Mouse (Mus musculus) thymus, adult 2 months (tissue): ENCODE data around the gene Dnajc5.

Experiments used
- CTCF ChIP-seq: fragments of 200-500 bp; IDR thresholded peaks from 2 replicates; pipeline ENCODE4 v1.5.1; 2012; ENCODE audit warnings: mild to moderate bottlenecking, control low read depth, low read length, moderate library complexity, borderline replicate concordance; ENCODE audit not compliant: control insufficient read depth, poor library complexity, insufficient read depth; ENCODE audit errors: extremely low read depth
- POLR2A ChIP-seq: fragments of 200-500 bp; IDR thresholded peaks from 2 replicates; pipeline ENCODE4 v1.6.1; 2012; ENCODE audit warnings: mild to moderate bottlenecking, low read length, control low read depth, moderate library complexity; ENCODE audit not compliant: control insufficient read depth, poor library complexity, insufficient read depth; ENCODE audit errors: extremely low read depth

GRCm38 (mm10) chr2:181594946-181595696 is 74.8 kb downstream of the Dnajc5 start:
- TF ChIP-seq CTCF (no peak), POLR2A (no peak)
